Mouse (Mus musculus) heart, adult 2 months (tissue): ENCODE data around the gene Ovca2.

ENCODE experiments used
- CTCF ChIP-seq: fragments of 200-600 bp; IDR thresholded peaks from 2 replicates; pipeline ENCODE4 v1.8.1; 2022; ENCODE audit warnings: antibody characterized with exemption, mild to moderate bottlenecking, moderate library complexity
- EP300 ChIP-seq: fragments of 200-500 bp; IDR thresholded peaks from 2 replicates; pipeline ENCODE4 v1.6.1; 2011; ENCODE audit warnings: low read depth, low read length, control low read depth; ENCODE audit not compliant: insufficient read depth

DNA sequence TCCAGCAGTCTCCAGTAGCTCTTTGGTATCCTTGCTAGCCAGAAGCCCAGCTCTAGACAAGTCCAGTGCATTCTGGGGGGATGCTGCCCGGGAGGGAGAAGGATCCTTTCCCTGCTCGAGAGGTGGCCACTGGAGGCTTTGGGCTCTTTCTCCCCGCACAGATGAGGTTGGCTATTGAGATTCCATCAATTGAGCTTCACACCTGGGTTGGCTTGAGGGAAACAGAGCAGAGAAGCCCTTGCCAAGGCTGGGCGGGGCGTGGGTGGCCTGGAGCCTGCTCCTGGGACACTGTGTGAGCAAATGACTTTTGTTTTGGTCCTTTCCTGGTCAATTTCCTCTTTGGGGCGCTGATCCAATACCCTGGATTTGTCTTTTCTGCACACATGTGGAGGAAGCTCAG, 17.5 kb upstream of the Ovca2 start:
- TF ChIP-seq EP300 (no peak), CTCF (no peak)
